Mouse (Mus musculus) cerebral cortex, adult 2 months (tissue): Measurements from ENCODE around the gene Mlx.

ENCODE experiments used
- WGBS: fragments of 180-500 bp; shearing (Covaris S2); methylation state at CpG from one replicate; pipeline ENCODE4 v1.1.7; 2018; 5-methylcytosine and 5-hydroxymethylcytosine counted together

The Mlx gene

GRCm38 (mm10) chr11:101086756-101087681, at the start of gene Mlx:
Mlx (plus strand) TSS chr11:101087277.
- WGBS: 1% methylated on average over 52 of the region's 52 CpGs

GRCm38 (mm10) chr11:101037795-101038194, 49.3 kb upstream of the Mlx start:
- WGBS: 60% methylated on average over 10 of the region's 10 CpGs

GRCm38 (mm10) chr11:101045826-101046225, 41.3 kb upstream of the Mlx start:
- WGBS: 69% methylated on average over 4 of the region's 4 CpGs

GRCm38 (mm10) chr11:101046440-101046839, 40.6 kb upstream of the Mlx start:
- WGBS: 57% methylated on average over 9 of the region's 9 CpGs

GRCm38 (mm10) chr11:101047502-101047901, 39.6 kb upstream of the Mlx start:
- WGBS: 75% methylated on average over 3 of the region's 3 CpGs

GRCm38 (mm10) chr11:101050359-101050758, 36.7 kb upstream of the Mlx start:
- 50% methylated on average over 9 of the region's 9 CpGs for WGBS

GRCm38 (mm10) chr11:101051051-101051493, 36.0 kb upstream of the Mlx start:
- WGBS: 54% methylated on average over 6 of the region's 6 CpGs

- WGBS: 67% methylated on average over 8 of the region's 8 CpGs
Measured at GRCm38 (mm10) chr11:101051617-101052016, 35.5 kb upstream of the Mlx start.

GRCm38 (mm10) chr11:101052751-101053473, 34.2 kb upstream of the Mlx start:
- WGBS: 73% methylated on average over 10 of the region's 10 CpGs

- WGBS: 98% methylated on average over 1 of the region's 1 CpGs
Measured at GRCm38 (mm10) chr11:101053974-101054373, 33.1 kb upstream of the Mlx start.

GRCm38 (mm10) chr11:101055418-101055817, 31.7 kb upstream of the Mlx start:
- WGBS: 74% methylated on average over 14 of the region's 14 CpGs

GRCm38 (mm10) chr11:101056885-101057284, 30.2 kb upstream of the Mlx start:
- 34% methylated on average over 8 of the region's 8 CpGs for WGBS

- 23% methylated on average over 5 of the region's 5 CpGs for WGBS
Measured at GRCm38 (mm10) chr11:101057860-101058259, 29.2 kb upstream of the Mlx start.

GRCm38 (mm10) chr11:101058726-101059125, 28.4 kb upstream of the Mlx start:
- 62% methylated on average over 5 of the region's 5 CpGs for WGBS

- WGBS: 59% methylated on average over 10 of the region's 10 CpGs
Measured at GRCm38 (mm10) chr11:101059473-101059872, 27.6 kb upstream of the Mlx start.

- 16% methylated on average over 8 of the region's 8 CpGs for WGBS
Measured at GRCm38 (mm10) chr11:101060126-101060525, 27.0 kb upstream of the Mlx start.

- WGBS: 86% methylated on average over 5 of the region's 5 CpGs
Measured at GRCm38 (mm10) chr11:101061049-101061448, 26.0 kb upstream of the Mlx start.

- WGBS: 55% methylated on average over 12 of the region's 12 CpGs
Measured at GRCm38 (mm10) chr11:101062165-101062884, 24.8 kb upstream of the Mlx start.

GRCm38 (mm10) chr11:101062971-101063675, 24.0 kb upstream of the Mlx start:
- WGBS: 79% methylated on average over 14 of the region's 14 CpGs

- WGBS: 31% methylated on average over 12 of the region's 12 CpGs
Measured at GRCm38 (mm10) chr11:101063676-101064327, 23.3 kb upstream of the Mlx start.

- WGBS: 66% methylated on average over 4 of the region's 4 CpGs
Measured at GRCm38 (mm10) chr11:101064462-101064861, 22.6 kb upstream of the Mlx start.
